Mouse (Mus musculus): ENCODE measurements around the gene Ext2.

Ext2 gene

DNA sequence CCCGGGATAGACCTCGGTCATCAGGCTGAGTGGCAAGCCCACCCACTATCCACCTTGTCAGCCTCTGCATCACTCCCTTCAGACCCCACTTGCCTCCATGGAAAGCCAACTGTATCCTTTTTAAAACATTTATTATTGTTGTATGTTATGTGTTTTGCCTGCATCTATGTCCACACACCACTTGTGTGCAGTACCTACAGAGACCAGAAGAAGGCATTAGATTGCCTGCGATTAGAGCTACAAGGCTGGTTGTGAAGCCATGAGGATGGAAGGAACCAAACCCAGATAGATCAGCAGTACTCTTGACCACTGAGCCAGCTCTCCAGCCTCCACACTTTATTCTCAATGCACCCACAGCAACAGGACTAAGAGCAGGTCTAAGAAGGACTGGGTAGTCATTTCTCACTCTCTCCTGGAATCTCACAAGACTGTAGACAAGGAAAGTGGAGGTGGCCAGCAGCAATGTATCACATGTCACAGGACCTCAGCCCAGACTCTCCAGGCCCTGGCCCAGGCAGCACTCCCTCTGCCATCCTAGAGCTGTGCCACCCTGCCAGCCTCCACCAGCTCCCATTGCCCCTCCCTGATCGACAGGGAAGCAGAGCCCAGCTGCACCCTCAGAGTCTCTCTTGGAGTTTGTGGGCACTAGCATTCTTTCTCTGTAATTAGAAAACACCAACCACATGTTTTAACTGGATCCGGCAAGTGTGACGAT is 15.7 kb downstream of the Ext2 start:
- DNase-seq (ENCODE audit: low spot score in 2 of 2) = peak in 1 of 2 experiments; percentile 19

- DNase-seq (ENCODE audit: low spot score in 2 of 2) = no peak
Measured at GRCm38 (mm10) chr2:93805523-93805922, 16.8 kb downstream of the Ext2 start.

- no peak for DNase-seq (ENCODE audit: low spot score in 2 of 2)
Measured at GRCm38 (mm10) chr2:93805066-93805465, 17.3 kb downstream of the Ext2 start.

DNA sequence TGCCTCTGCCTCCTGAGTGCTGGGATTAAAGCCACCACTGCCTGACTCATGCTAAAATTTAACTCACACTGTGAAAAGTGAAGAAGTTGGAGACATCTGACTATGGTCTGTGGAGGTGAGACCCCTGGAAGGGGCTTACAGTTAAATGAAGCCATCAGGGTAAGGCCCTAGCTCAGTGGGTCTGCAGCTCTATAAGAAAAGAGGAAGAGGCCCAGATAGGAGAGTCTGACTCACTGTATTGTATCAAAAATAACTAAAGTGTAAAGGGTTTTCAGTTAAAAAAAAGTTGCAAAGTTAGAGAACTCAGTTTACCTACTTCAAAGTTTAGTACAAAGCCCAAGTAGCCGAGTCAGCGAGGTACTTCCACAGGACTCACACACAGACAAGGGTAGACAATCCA is 19.4 kb downstream of the Ext2 start:
- DNase-seq (ENCODE audit: low spot score in 2 of 2) = no peak

DNA sequence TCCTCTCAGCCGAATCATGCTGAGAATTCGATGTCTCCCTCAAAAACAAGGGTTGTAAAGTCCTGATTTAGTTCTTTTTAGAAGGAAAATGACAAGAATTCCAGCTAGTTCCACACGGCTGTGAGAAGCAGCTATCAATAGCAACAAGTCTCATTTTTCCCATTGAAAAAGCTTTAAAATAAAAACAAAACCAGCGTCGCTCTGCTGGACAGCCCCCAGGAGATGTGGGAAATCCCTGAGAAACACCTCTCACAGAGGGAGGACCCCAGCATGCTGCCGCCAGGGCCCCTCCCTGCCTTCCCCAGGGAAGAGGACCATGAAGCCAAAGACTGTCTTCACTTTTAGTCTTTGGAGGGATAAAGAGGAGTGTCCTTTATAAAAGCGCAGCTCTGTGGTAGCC is 21.3 kb downstream of the Ext2 start:
- DNase-seq (ENCODE audit: low spot score in 2 of 2) = no peak

- no peak for DNase-seq (ENCODE audit: low spot score in 2 of 2)
Measured at GRCm38 (mm10) chr2:93797162-93797795, 25.1 kb downstream of the Ext2 start.

DNA sequence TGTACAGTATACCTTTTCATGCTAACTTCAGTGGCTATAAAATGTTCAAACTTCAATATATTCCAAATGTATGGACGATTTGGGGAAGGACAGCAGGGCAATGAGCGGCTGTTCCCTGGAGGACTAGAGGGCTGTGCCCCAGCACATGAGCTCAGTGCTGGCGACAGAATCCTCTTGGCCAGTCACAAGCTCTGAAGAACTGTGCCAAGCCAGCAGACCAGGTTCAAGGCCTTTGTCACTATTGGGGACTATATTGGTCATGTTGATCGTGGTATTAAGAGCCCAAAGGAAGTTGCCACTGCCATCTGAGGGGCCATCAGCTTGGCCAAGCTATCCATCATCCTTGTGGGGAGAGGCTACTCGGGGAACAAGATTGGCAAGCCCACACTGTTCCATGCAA is 28.0 kb downstream of the Ext2 start:
- no peak for DNase-seq (ENCODE audit: low spot score in 2 of 2)

GRCm38 (mm10) chr2:93791516-93792499 is 30.6 kb downstream of the Ext2 start:
- DNase-seq (ENCODE audit: low spot score in 2 of 2) = peak in 1 of 2 experiments; percentile 51

GRCm38 (mm10) chr2:93790798-93791345 is 31.5 kb downstream of the Ext2 start:
- DNase-seq (ENCODE audit: low spot score in 2 of 2) = no peak

DNA sequence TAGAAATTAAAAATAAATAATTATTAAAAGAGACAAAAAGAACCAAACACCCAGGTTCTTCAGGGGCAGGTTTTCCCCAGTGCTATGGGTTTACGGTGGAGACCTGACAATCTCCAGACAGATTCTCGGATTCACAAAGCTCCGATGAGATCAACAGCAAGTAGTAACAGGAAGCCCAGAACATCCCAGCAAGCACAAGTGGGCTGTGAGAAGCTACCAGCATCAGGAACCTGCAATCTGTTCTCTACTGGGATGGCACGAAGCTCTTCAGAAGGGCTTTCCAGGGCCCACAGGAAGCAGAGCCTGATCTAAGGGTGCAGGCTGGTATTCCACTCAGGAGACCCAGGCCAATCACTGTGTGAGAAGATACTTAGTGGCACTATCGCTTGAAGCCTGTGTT is 33.8 kb downstream of the Ext2 start:
- no peak for DNase-seq (ENCODE audit: low spot score in 2 of 2)

GRCm38 (mm10) chr2:93786175-93786574 is 36.2 kb downstream of the Ext2 start:
- DNase-seq (ENCODE audit: low spot score in 2 of 2) = peak; percentile 87 to 90

DNA sequence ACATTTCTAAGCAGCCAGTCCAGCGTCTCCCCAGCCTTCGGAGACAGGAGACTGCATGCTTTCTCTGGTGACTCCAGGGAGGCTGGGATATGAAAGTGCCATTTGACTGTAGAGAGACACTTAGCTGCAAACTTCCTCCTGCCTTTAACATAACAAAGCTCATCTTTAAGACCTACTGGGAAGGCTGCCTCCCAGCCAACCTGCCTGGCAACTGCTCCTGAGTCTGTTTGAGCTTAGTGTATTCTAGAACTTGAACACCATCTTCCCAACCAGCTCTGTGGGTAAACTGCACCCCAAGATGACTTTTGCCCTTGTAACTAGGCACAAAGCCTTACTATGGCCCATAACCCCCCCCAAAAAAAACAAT is 37.0 kb downstream of the Ext2 start:
- DNase-seq (ENCODE audit: low spot score in 2 of 2) = no peak

- no peak for DNase-seq (ENCODE audit: low spot score in 2 of 2)
Measured at GRCm38 (mm10) chr2:93784721-93785431, 37.5 kb downstream of the Ext2 start.

- no peak for DNase-seq (ENCODE audit: low spot score in 2 of 2)
Measured at GRCm38 (mm10) chr2:93783926-93784539, 38.3 kb downstream of the Ext2 start.

GRCm38 (mm10) chr2:93782682-93783081 is 39.7 kb downstream of the Ext2 start:
- DNase-seq (ENCODE audit: low spot score in 2 of 2) = no peak

DNA sequence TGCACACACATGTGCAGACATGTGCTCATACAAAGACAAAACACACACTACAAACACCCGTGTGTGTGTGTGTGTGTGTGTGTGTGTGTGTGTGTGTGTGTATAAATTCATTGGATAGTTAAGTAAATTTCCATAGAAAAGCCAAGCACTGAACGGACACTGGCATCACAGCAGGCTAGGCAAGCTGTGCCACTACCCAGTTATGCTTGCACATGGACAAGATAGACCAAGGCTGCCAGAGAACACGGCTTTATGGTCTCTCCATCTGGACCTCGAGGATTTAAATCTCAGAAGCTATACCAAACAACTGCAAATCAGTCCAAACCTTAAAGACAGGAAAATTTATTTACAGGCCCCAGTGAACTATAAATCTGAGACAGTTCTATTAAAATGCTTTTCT is 40.2 kb downstream of the Ext2 start:
- no peak for DNase-seq (ENCODE audit: low spot score in 2 of 2)

GRCm38 (mm10) chr2:93780528-93780927 is 41.8 kb downstream of the Ext2 start:
- DNase-seq (ENCODE audit: low spot score in 2 of 2) = no peak

DNA sequence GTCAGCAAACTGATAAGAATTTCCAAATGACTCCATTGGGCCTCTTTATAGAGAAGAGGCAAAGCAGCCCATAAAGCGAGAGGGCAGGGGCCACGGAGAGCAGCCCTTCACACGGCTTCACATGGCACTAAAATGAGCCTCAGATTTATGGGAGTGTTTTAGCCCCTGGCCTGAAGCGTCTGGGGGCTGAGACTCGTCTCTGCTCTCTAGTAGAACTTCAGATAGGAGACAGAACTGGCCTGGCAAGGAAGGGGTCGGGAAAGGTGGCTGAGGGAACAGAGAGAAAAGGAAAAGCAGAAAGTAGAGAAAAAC is 42.5 kb downstream of the Ext2 start:
- no peak for DNase-seq (ENCODE audit: low spot score in 2 of 2)

DNA sequence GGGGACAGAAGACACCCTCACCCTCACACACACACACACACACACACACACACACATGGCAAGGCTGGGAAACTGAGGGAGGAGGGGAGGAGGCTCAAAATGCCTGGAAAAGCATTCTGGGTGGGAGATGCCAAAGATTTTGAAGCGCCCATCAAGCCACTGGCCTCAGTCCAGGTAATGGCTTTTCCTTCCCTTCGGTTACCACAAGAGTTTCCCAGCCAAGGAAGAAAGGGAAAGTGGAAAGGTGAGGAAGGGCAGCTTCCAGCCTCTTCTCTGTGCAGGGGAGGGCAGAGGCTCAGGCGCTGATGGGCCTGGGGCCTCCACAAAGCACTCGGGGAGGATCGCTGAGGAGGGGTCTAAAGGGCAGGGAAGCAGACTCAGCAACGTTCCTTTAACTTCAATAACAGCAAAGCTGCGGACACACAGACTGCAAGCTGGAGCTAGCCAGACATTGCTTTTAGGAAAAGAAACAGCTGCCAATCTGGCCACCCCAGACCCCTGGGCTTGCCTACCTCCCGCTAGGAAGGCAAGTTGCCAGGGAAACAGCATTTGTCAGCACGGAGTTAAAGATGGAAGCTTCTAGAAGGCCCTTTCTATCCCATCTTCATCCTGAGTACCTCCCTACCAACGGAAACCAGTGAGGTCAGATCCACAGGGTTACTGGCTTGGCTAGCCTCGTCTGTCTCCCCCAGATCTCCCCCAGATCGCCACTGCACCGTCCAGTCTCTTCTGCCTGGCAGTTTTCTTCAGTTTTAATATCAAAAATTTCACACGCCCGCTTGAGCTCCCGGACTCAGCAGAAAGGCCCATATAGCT is 43.1 kb downstream of the Ext2 start:
- DNase-seq (ENCODE audit: low spot score in 2 of 2) = no peak

- no peak for DNase-seq (ENCODE audit: low spot score in 2 of 2)
Measured at GRCm38 (mm10) chr2:93778616-93779015, 43.8 kb downstream of the Ext2 start.

All from right cerebral cortex, postnatal 10 days (tissue).